Mouse (Mus musculus) forebrain, embryonic 11.5 days (tissue): ENCODE results near the gene Tut1. TPM values are rescaled to one million over a fixed set of nuclear protein-coding genes. Genes with fewer than 3 reads are reported as not detected.

ENCODE experiments used
- ATAC-seq: fragments of 200-750 bp; cut with Nextera tagmentation; replicated peaks from 2 replicates; pipeline ENCODE4 v1.8.0; 2017; ENCODE audit warnings: moderate TSS enrichment; ENCODE audit not compliant: low FRiP score
- DNase-seq: peaks from one replicate; pipeline ENCODE4 v3.0.0-alpha.2; 2017; ENCODE audit warnings: low spot score
- H3K27ac ChIP-seq: fragments of 300-500 bp; sonication (generic); 2 replicates; pipeline ENCODE4 v1.5.1; 2014; ENCODE audit warnings: low read depth, low read length
- H3K27me3 ChIP-seq: fragments of 300-500 bp; sonication (generic); 2 replicates; pipeline ENCODE4 v1.6.1; 2014; ENCODE audit warnings: mild to moderate bottlenecking, low read length, mixed read lengths; ENCODE audit not compliant: control insufficient read depth, insufficient read depth
- H3K36me3 ChIP-seq: fragments of 300-500 bp; sonication (generic); 2 replicates; pipeline ENCODE4 v1.6.1; 2014; ENCODE audit warnings: mild to moderate bottlenecking, low read length, moderate library complexity, mixed read lengths; ENCODE audit not compliant: control insufficient read depth, insufficient read depth
- H3K4me1 ChIP-seq: fragments of 300-500 bp; sonication (generic); replicated peaks from 2 replicates; pipeline ENCODE4 v1.6.1; 2014; ENCODE audit warnings: low read length, mixed read lengths; ENCODE audit not compliant: control insufficient read depth, insufficient read depth
- H3K4me2 ChIP-seq: fragments of 300-500 bp; sonication (generic); 2 replicates; pipeline ENCODE4 v1.6.1; 2014; ENCODE audit warnings: low read depth, mild to moderate bottlenecking, low read length, moderate library complexity, mixed read lengths; ENCODE audit not compliant: severe bottlenecking
- H3K4me3 ChIP-seq: fragments of 300-500 bp; sonication (generic); 2 replicates; pipeline ENCODE4 v1.5.1; 2014; ENCODE audit warnings: low read depth, low read length
- H3K9ac ChIP-seq: fragments of 300-500 bp; sonication (generic); 2 replicates; pipeline ENCODE4 v1.6.1; 2014; ENCODE audit warnings: low read length
- H3K9me3 ChIP-seq: fragments of 300-500 bp; sonication (generic); 2 replicates; pipeline ENCODE4 v1.6.1; 2016; ENCODE audit warnings: low read length, mixed read lengths; ENCODE audit not compliant: control insufficient read depth
- WGBS: fragments of 180-500 bp; shearing (Covaris S2); extraction: QIAGEN DNeasy Blood & Tissue Kit; methylation state at CpG from one replicate; pipeline ENCODE4 v1.1.7; 2014; 5-methylcytosine and 5-hydroxymethylcytosine counted together
- polyA plus RNA-seq: library from polyadenylated mRNA; unstranded; fragments of >200 nt; fragmentation: Nextera tagmentation; extraction: Ambion mirVana; gene quantifications from 2 replicates; pipeline ENCODE4 v1.2.1, GENCODE M21; 2014

Gene Tut1
- 34.4 and 35.5 TPM in 2 replicates for polyA plus RNA-seq

DNA sequence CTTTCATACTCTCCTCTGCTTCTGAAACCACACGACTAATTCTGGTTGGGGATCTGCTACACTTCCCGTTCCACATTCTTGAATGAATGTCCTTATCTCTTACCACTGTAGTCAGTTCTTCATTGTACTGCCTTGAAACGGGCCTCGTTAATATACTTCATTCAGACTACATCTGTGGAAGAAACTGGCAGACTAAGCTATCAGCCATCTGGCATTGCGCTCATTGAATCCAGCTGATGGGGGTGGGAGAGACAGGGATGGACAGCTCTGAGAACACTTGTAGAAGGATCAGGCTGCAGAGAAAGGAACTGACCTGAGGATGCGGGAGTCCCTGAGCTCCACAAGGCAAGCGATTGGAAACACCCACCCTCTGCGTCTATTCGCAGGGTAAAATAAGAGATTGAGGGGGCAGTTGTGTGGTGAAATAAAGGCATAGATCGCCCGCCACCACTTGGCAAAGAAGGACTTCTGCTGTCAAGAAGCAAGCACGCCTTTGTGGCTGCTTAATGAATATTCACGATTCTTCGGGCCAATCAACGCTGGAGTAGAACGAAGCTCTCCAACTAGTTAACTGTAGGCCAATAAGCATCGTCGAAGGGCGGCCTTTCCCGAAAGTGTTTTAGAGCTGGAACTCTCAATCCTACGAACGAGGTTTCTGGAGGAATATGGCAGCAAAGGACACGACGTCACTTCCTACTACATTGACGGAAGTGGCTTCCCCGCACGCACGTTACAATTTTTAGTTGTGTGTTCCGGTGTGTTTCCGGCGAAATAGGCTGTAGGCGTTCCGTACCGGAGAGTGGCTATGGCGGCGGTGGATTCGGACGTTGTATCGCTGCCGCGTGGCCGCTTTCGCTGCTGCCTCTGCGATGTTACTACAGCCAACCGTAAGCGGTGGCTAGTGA lies at the start of gene Tut1:
Gene Tut1 (plus strand): TSS at position 713 of the 905 bp plus-strand sequence.
- Histone ChIP-seq H3K27ac (peak within 1 kb of the TSS; percentile 79), H3K4me3 (peak within 1 kb of the TSS; percentile 86), H3K9me3 (no peaks in the 10 kb centered on the region), H3K9ac (peak within 1 kb of the TSS; percentile 77), H3K27me3 (no peaks in the 10 kb centered on the region), H3K4me1 (peaks cover 7% of the 10 kb centered on the region), H3K4me2 (peak within 1 kb of the TSS; percentile 88), H3K36me3 (peaks cover 17% of the 10 kb centered on the region)
- 5% methylated on average over 46 of the region's 46 CpGs for WGBS
- ATAC-seq = peak; percentile 95
- DNase-seq = peak; percentile 90

DNA sequence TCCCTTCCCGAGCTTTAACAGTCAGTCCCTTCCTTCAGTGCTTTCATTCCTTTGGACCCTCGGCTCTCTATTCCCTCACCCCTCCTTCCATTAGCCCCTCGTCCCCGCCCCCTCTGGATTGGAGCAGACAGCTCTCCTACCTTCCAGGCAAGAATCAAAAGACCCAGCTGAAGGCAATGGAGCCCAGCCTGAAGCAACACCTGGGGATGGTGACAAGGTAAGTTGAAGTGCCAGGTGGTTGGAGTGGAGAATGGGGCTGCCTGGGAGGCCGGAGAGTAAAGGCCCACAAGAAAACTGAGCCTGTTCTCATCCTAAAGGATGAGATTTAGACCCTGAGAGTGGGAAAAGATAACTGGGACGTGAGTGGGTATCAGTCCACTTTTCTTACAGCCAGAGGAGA lies 45.1 kb upstream of the Tut1 start:
- Histone ChIP-seq H3K9ac (no peak overlapping the region), H3K27ac (no peak overlapping the region), H3K4me3 (no peak overlapping the region), H3K4me1 (no peaks in the 10 kb centered on the region), H3K36me3 (peaks cover 26% of the 10 kb centered on the region; the same call in 1 of the 2 replicates), H3K27me3 (no peaks in the 10 kb centered on the region), H3K9me3 (no peaks in the 10 kb centered on the region), H3K4me2 (no peak overlapping the region)
- WGBS = 91% methylated on average over 6 of the region's 6 CpGs
- DNase-seq (no peak), ATAC-seq (no peak)

- H3K9ac ChIP-seq = no peak overlapping the region
- H3K4me2 ChIP-seq = no peak overlapping the region
- no peaks in the 10 kb centered on the region for H3K9me3 ChIP-seq
- ATAC-seq = no peak
- no peaks in the 10 kb centered on the region for H3K4me1 ChIP-seq
- H3K27ac ChIP-seq = no peak overlapping the region
- peaks cover 46% of the 10 kb centered on the region for H3K36me3 ChIP-seq
- no peak for DNase-seq
- no peak overlapping the region for H3K4me3 ChIP-seq
- no peaks in the 10 kb centered on the region for H3K27me3 ChIP-seq
- 97% methylated on average over 5 of the region's 5 CpGs for WGBS
Observed at GRCm38 (mm10) chr19:8911810-8912209, 41.8 kb upstream of the Tut1 start.

DNA sequence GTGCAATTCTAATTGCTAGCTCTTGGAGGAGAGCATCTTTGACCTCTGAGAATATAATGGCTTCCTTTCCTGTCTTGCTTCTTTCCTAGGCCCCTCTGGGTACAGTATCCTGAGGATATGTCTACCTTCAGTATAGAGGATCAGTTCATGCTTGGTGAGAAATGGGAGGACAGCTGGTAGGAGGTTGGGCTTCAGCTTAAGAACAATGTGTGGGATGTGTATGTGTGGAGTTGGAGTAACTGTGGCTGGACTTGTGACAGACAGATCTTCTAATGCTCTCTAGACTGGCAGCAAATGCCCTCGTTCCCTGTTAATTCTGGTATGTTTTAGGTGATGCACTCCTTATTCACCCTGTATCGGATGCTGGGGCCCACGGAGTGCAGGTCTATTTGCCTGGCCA lies 39.4 kb upstream of the Tut1 start:
- no peaks in the 10 kb centered on the region for H3K9me3 ChIP-seq
- peaks cover 41% of the 10 kb centered on the region for H3K36me3 ChIP-seq
- H3K27ac ChIP-seq = no peak overlapping the region
- H3K4me1 ChIP-seq = no peaks in the 10 kb centered on the region
- no peak overlapping the region for H3K9ac ChIP-seq
- WGBS = 95% methylated on average over 3 of the region's 3 CpGs
- no peak for ATAC-seq
- DNase-seq = no peak
- no peak overlapping the region for H3K4me3 ChIP-seq
- H3K4me2 ChIP-seq = no peak overlapping the region
- H3K27me3 ChIP-seq = no peaks in the 10 kb centered on the region

DNA sequence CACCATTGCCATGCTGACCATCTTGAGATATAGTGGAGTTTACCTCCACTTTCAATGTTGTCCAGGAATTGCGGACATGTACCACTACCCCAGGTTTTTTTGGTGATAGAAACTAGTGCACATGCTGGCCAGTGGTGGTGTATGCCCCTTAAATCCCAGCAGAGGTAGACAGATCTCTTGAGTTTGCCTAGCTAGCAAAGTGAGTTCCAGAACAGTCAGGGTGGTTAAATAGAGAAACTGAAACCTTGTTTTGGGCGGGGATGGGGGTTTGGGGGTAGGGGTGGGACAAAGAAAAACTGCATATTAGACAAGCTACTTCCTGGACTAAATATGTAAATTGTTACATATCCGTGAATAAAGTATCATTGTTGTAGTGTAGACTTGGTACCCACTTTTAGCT lies 34.6 kb upstream of the Tut1 start:
- H3K4me3 ChIP-seq = no peak overlapping the region
- peaks cover 26% of the 10 kb centered on the region for H3K36me3 ChIP-seq
- 95% methylated on average over 3 of the region's 3 CpGs for WGBS
- ATAC-seq (no peak), DNase-seq (no peak)
- H3K4me2 ChIP-seq = no peak overlapping the region
- no peak overlapping the region for H3K27ac ChIP-seq
- no peak overlapping the region for H3K9ac ChIP-seq
- H3K27me3 ChIP-seq = no peaks in the 10 kb centered on the region
- H3K4me1 ChIP-seq = peaks cover 4% of the 10 kb centered on the region; the same call in 1 of the 2 replicates
- no peaks in the 10 kb centered on the region for H3K9me3 ChIP-seq

GRCm38 (mm10) chr19:8919684-8920072 lies 34.0 kb upstream of the Tut1 start:
- WGBS = 76% methylated on average over 6 of the region's 6 CpGs
- Histone ChIP-seq H3K27ac (peak overlapping the region; percentile 68), H3K27me3 (no peaks in the 10 kb centered on the region), H3K4me2 (peak overlapping the region; percentile 93; the same call in 1 of the 2 replicates), H3K36me3 (peaks cover 19% of the 10 kb centered on the region), H3K4me1 (peaks cover 4% of the 10 kb centered on the region; the same call in 1 of the 2 replicates), H3K9me3 (no peaks in the 10 kb centered on the region), H3K9ac (peak overlapping the region; percentile 77), H3K4me3 (no peak overlapping the region; the same call in 1 of the 2 replicates)
- DNase-seq = no peak
- ATAC-seq = 0 out of 2 replicates have a peak, but pooled peaks have one; percentile 17

- Histone ChIP-seq H3K4me2 (peak within 1 kb of the TSS; percentile 93), H3K4me1 (peaks cover 4% of the 10 kb centered on the region; the same call in 1 of the 2 replicates), H3K9me3 (no peaks in the 10 kb centered on the region), H3K36me3 (peaks cover 14% of the 10 kb centered on the region), H3K9ac (peak within 1 kb of the TSS; percentile 77), H3K27ac (peak within 1 kb of the TSS; percentile 68), H3K4me3 (peak within 1 kb of the TSS; percentile 89), H3K27me3 (no peaks in the 10 kb centered on the region)
- WGBS = 3% methylated on average over 43 of the region's 50 CpGs
- ATAC-seq (peak; percentile 98), DNase-seq (peak; percentile 95)
Observed at GRCm38 (mm10) chr19:8920073-8920736, 33.4 kb upstream of the Tut1 start, which contains the start of gene B3gat3. Gene B3gat3 (plus strand): TSS chr19:8920374.

- no peak for ATAC-seq
Observed at GRCm38 (mm10) chr19:8920836-8921291, 32.8 kb upstream of the Tut1 start.

More at GRCm38 (mm10) chr19:8920836-8921291, 32.8 kb upstream of the Tut1 start:
- peaks cover 4% of the 10 kb centered on the region; the same call in 1 of the 2 replicates for H3K4me1 ChIP-seq
- H3K4me2 ChIP-seq = peak overlapping the region; percentile 93
- DNase-seq = no peak
- peak overlapping the region; percentile 89 for H3K4me3 ChIP-seq
- peak overlapping the region; percentile 77 for H3K9ac ChIP-seq
- no peaks in the 10 kb centered on the region for H3K27me3 ChIP-seq
- WGBS = 2% methylated on average over 6 of the region's 6 CpGs
- peaks cover 7% of the 10 kb centered on the region for H3K36me3 ChIP-seq
- H3K27ac ChIP-seq = peak overlapping the region; percentile 68
- H3K9me3 ChIP-seq = no peaks in the 10 kb centered on the region
